Mouse (Mus musculus) kidney, embryonic 14.5 days (tissue): Measurements from ENCODE around the gene Prr18. TPM values are rescaled to one million over a fixed set of nuclear protein-coding genes. Genes with fewer than 3 reads are reported as not detected.

Experiments used
- ATAC-seq: fragments of 200-750 bp; cut with Nextera tagmentation; 2 replicates; pipeline ENCODE4 v1.8.0; 2017; ENCODE audit warnings: moderate number of reproducible peaks, mild to moderate bottlenecking, moderate TSS enrichment, moderate library complexity; ENCODE audit not compliant: low FRiP score, low TSS enrichment
- H3K27ac ChIP-seq: fragments of 300-500 bp; sonication (generic); 2 replicates; pipeline ENCODE4 v1.5.1; 2014; ENCODE audit warnings: low read depth, mild to moderate bottlenecking, low read length, moderate library complexity, mixed read lengths
- H3K27me3 ChIP-seq: fragments of 300-500 bp; sonication (generic); 2 replicates; pipeline ENCODE4 v1.6.1; 2014; ENCODE audit warnings: mild to moderate bottlenecking, low read length; ENCODE audit not compliant: control insufficient read depth, insufficient read depth
- H3K36me3 ChIP-seq: fragments of 300-500 bp; sonication (generic); 2 replicates; pipeline ENCODE4 v1.6.1; 2014; ENCODE audit warnings: low read length, mixed read lengths; ENCODE audit not compliant: control insufficient read depth, insufficient read depth
- H3K4me1 ChIP-seq: fragments of 300-500 bp; sonication (generic); 2 replicates; pipeline ENCODE4 v1.6.1; 2014; ENCODE audit warnings: low read length, mixed read lengths; ENCODE audit not compliant: control insufficient read depth, insufficient read depth
- H3K4me2 ChIP-seq: fragments of 300-500 bp; sonication (generic); replicated peaks from 2 replicates; pipeline ENCODE4 v1.6.1; 2014; ENCODE audit warnings: low read depth, mild to moderate bottlenecking, low read length
- H3K4me3 ChIP-seq: fragments of 300-500 bp; sonication (generic); 2 replicates; pipeline ENCODE4 v1.5.1; 2014; ENCODE audit warnings: mild to moderate bottlenecking, low read length
- H3K9ac ChIP-seq: fragments of 300-500 bp; sonication (generic); 2 replicates; pipeline ENCODE4 v1.6.1; 2014; ENCODE audit warnings: low read depth, mild to moderate bottlenecking, low read length, moderate library complexity
- H3K9me3 ChIP-seq: fragments of 300-500 bp; sonication (generic); 2 replicates; pipeline ENCODE4 v1.6.1; 2016; ENCODE audit warnings: low read length; ENCODE audit not compliant: control insufficient read depth
- WGBS: fragments of 180-500 bp; shearing (Covaris S2); extraction: QIAGEN DNeasy Blood & Tissue Kit; methylation state at CpG from one replicate; pipeline ENCODE4 v1.1.7; 2014; 5-methylcytosine and 5-hydroxymethylcytosine counted together
- polyA plus RNA-seq: library from polyadenylated mRNA; unstranded; fragments of >200 nt; fragmentation: Nextera tagmentation; extraction: Ambion mirVana; gene quantifications from 2 replicates; pipeline ENCODE4 v1.2.1, GENCODE M21; 2014

Prr18 gene
- polyA plus RNA-seq, 1 experiment from 2014 or later: 0.43 TPM

DNA sequence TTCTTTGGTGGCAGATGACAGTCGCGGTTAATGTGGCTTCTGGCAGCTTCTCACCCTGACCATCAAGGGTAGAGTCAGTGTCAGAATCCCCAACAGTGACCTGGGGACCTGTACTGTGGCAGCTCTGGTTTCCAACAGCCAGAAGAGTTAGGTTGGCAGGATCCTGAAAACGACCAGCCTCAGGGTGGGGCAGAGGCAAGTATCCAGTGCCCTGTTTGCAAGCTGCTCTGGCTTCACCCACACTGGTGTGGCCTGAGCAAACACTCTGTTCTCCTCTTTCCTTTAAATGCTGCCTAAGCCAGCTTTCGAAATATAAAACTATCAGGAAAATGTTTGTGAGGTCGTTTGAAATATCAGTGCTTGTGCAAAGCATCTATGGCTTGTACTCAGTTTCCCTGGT is 6.7 kb upstream of the Prr18 start:
- Histone ChIP-seq H3K9ac (no peak overlapping the region), H3K4me3 (no peak overlapping the region), H3K4me1 (no peaks in the 10 kb centered on the region), H3K9me3 (no peaks in the 10 kb centered on the region), H3K27ac (no peak overlapping the region), H3K4me2 (no peak overlapping the region), H3K27me3 (no peaks in the 10 kb centered on the region), H3K36me3 (no peaks in the 10 kb centered on the region; the same call in 1 of the 2 replicates)
- 75% methylated on average over 5 of the region's 5 CpGs for WGBS
- no peak for ATAC-seq

DNA sequence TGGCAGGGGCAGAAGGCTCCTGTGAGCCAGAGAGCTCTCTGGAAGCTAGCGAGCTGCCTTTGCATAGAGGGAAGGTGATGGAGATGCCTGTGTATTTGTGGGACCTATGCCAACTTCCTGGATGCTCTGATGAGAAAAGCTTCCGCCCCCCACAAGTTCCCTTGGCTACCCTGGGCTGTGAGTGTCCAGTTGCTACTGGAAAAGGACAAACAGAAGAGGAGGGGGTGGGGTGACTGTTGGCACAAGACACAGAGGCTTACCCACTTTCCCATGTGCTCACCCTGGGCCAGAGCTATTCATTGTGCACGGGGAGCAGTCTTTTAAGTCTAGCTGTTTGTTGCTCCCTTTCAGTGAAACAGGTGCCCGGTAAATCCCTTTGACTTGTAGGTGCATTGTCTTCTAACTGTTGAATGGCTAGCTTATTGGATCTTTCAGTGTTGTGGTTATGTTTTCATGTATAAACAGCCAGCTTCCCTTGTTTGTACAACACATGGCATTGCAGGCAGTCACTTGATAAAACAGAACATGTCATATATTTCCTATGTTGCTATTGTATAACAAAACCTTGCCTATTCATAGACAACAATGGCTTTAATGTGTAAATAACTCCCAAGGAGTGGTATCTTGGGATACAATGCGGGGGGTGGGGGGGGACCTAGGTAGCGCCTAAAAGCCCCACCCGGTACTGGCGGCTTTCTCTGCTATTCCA is 2.6 kb downstream of the Prr18 start:
- no peak for ATAC-seq

DNA sequence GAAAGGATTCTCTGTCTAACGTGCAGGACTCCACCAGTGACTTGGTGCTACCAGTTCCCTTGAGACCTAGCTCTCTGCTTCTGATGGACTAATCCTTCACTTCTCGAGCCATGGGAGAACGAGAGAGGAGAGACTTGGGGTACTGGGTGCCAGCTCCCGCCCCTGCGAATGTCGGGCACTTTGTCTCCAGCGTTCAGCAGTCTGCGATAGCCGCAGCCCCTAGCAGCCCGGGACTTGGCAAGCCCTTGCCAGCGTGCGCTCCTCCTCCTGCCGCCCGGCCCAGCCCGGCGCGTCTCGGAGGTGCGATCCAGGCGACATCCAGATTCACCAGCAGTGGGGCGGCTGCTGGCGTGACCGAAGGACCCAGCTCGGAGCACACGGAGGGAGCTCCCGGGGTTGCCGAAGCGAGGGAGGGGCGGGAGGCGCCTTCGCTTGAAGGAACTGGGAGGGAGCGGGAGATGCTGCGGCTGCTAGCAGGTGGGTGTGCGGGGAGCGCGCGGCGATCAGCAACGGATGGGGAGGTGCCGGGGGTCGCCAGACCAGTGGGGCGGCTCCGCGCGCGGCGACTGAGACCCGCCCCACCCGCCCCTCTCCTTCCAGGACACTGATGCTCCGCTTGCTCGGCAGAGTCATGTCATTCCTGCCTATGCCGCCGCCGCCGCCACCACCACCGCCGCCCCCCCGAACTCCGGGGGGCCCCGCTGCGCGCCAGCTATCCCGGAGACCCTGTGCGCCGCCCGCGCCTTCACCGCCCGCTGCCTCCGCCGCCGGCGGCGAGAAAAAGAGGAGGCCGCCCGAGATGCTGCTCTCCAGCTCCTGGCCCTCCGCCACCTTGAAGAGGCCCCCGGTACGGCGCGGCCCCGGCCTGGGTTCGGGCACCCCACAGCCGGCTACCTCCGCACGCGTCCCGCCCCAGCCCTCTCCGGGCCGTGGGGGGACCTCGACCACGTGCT is 3.4 kb downstream of the Prr18 start:
- peak; percentile 76 for ATAC-seq
- WGBS: under 1% methylated on average over 50 of the region's 92 CpGs
- H3K27me3 ChIP-seq: peaks cover 45% of the 10 kb centered on the region
- H3K9ac ChIP-seq: peak overlapping the region; percentile 54
- H3K4me2 ChIP-seq: peak overlapping the region; percentile 99
- H3K9me3 ChIP-seq: no peaks in the 10 kb centered on the region
- H3K36me3 ChIP-seq: no peaks in the 10 kb centered on the region
- H3K27ac ChIP-seq: no peak overlapping the region
- H3K4me3 ChIP-seq: peak overlapping the region; percentile 53
- peaks cover 15% of the 10 kb centered on the region for H3K4me1 ChIP-seq

More for the DNA sequence above, 2.6 kb downstream of the Prr18 start:
- Histone ChIP-seq H3K9me3 (no peaks in the 10 kb centered on the region), H3K9ac (0 out of 2 replicates have a peak overlapping the region, but pooled peaks have one; percentile 54), H3K4me2 (peak overlapping the region; percentile 99), H3K36me3 (no peaks in the 10 kb centered on the region), H3K27me3 (peaks cover 45% of the 10 kb centered on the region), H3K4me1 (peaks cover 15% of the 10 kb centered on the region), H3K27ac (no peak overlapping the region), H3K4me3 (peak overlapping the region; percentile 53)
- WGBS: 30% methylated on average over 8 of the region's 8 CpGs

DNA sequence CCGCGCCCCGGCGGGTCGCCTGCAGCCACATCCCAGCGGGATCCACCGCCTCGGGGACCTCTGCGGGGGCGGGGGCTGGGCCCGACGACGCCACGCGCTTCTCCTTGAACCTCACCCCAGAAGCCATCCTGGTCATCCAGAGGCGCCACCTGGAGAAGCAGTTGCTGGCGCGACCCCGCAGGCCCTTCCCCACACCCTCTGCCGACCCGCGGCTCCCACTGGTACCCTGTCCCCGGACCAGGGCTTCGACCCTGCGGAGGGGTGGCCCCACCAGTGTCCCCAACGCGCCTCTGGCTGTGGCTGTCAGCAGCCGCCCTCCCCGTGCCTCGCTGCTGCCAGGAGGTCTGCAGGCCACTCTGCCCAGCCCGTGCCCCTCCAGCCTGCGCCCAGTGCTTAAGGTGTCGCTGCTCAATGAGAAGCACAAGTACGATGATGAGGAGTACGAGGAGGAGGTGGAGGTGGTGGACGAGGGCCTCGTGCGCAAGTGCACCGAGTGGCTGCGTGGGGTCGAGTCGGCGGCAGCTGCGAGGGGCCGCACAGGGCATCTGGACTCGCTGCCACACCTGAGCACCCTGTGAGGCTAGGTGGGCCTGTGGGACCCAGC is 4.2 kb downstream of the Prr18 start:
- Histone ChIP-seq H3K9ac (peak overlapping the region; percentile 54), H3K4me3 (peak overlapping the region; percentile 53), H3K4me1 (peaks cover 15% of the 10 kb centered on the region), H3K4me2 (peak overlapping the region; percentile 99), H3K9me3 (no peaks in the 10 kb centered on the region), H3K27ac (no peak overlapping the region), H3K36me3 (no peaks in the 10 kb centered on the region), H3K27me3 (peaks cover 45% of the 10 kb centered on the region)
- peak; percentile 28; the same call in 1 of the 2 replicates for ATAC-seq
- 11% methylated on average over 45 of the region's 46 CpGs for WGBS

DNA sequence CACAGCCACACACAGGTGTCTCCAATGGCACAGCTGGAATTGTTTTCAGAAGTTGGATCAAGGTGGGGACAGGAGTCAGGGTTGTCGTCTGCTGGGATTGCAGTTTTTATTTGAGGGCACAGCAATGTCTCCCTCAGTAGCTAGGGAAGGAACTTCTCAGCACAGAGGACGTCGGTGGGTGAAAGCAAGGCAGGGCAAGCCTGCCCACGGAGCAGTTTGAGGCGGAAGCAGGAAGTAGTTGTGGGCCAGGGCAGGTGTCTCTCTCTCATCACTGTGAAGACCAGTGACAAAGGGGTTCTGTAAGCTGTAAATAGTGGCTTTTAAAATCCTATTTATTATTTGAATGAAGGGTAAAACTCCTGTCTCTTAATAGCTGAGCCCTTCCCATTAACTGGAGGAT is 5.4 kb downstream of the Prr18 start:
- H3K4me2 ChIP-seq: no peak overlapping the region
- ATAC-seq: no peak
- no peaks in the 10 kb centered on the region for H3K36me3 ChIP-seq
- whole genome bisulfite sequencing: 49% methylated on average over 5 of the region's 5 CpGs
- peaks cover 45% of the 10 kb centered on the region for H3K27me3 ChIP-seq
- H3K9ac ChIP-seq: no peak overlapping the region
- peaks cover 15% of the 10 kb centered on the region for H3K4me1 ChIP-seq
- no peaks in the 10 kb centered on the region for H3K9me3 ChIP-seq
- no peak overlapping the region for H3K4me3 ChIP-seq
- H3K27ac ChIP-seq: no peak overlapping the region

GRCm38 (mm10) chr17:8343416-8343815 is 6.2 kb downstream of the Prr18 start:
- Histone ChIP-seq H3K4me2 (no peak overlapping the region), H3K4me3 (no peak overlapping the region), H3K27ac (no peak overlapping the region), H3K27me3 (peaks cover 42% of the 10 kb centered on the region), H3K9me3 (no peaks in the 10 kb centered on the region), H3K36me3 (no peaks in the 10 kb centered on the region), H3K4me1 (peaks cover 15% of the 10 kb centered on the region), H3K9ac (no peak overlapping the region)
- 58% methylated on average over 6 of the region's 6 CpGs for WGBS
- ATAC-seq: no peak

DNA sequence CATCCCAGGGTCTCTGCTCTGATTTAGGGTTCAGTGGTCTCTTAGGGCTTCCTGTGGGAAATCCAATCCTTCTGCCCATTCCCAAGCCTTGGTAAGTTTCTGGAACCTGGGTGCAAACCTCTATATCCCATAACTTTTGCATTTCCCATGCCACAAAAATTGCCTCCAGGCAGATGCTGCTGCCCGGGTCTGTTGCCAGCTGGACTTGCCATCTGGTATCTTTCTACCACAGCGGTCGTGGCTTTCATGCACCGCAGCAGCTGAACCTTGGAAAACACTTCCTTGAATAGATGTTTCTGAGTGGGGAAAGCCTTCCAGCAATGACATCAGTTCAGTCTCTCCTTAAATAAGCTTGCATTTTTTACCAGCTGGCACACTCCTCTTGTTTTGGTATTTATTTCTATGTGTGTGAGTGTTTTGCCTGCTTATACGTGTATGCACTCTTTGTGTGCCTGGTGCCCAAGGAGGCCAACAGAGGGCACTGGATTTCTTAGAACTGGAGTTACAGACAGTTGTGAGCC is 10.6 kb downstream of the Prr18 start:
- Histone ChIP-seq H3K4me3 (no peak overlapping the region), H3K27ac (no peak overlapping the region), H3K9me3 (no peaks in the 10 kb centered on the region), H3K9ac (no peak overlapping the region), H3K4me2 (no peak overlapping the region), H3K36me3 (no peaks in the 10 kb centered on the region), H3K4me1 (no peaks in the 10 kb centered on the region; the same call in 1 of the 2 replicates), H3K27me3 (no peaks in the 10 kb centered on the region)
- ATAC-seq: no peak
- WGBS: 85% methylated on average over 5 of the region's 5 CpGs

DNA sequence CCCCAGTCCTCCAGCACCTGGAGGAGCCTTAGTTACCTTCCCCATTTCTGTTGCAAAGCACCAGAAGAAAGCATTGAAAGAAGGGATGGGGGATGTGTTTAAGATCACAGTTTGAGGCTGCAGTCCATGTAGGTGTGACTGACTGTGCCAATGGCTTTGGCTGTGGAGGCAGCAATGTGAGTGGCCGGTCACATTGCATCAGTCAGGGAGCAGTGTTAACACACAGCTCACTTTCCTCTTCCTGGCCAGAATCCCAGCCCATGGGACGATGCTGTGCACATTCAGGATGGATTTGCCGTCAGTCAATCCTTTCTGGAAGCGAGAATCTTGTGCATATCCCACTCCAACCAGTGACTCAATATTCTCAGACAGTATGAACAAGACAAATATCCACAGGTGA is 11.7 kb downstream of the Prr18 start:
- H3K27ac ChIP-seq: no peak overlapping the region
- H3K27me3 ChIP-seq: no peaks in the 10 kb centered on the region
- H3K4me2 ChIP-seq: no peak overlapping the region
- no peak overlapping the region for H3K9ac ChIP-seq
- ATAC-seq: no peak
- WGBS: 80% methylated on average over 4 of the region's 4 CpGs
- no peaks in the 10 kb centered on the region for H3K36me3 ChIP-seq
- H3K9me3 ChIP-seq: no peaks in the 10 kb centered on the region
- H3K4me1 ChIP-seq: no peaks in the 10 kb centered on the region
- H3K4me3 ChIP-seq: no peak overlapping the region
